Mouse (Mus musculus) forebrain, embryonic 14.5 days (tissue): Measurements from ENCODE around the gene C730034F03Rik. TPM values are rescaled to one million over a fixed set of nuclear protein-coding genes. Genes with fewer than 3 reads are reported as not detected.

Experiments used
- ATAC-seq: fragments of 200-750 bp; cut with Nextera tagmentation; 2 replicates; pipeline ENCODE4 v1.8.0; 2017; ENCODE audit warnings: mild to moderate bottlenecking, moderate library complexity
- DNase-seq: peaks from one replicate; pipeline ENCODE4 v3.0.0-alpha.2; 2015; ENCODE audit warnings: low spot score
- H3K27ac ChIP-seq: fragments of 300-500 bp; sonication (generic); 2 replicates; pipeline ENCODE4 v1.5.1; 2014; ENCODE audit warnings: low read depth, mild to moderate bottlenecking, control low read depth, low read length, moderate library complexity
- H3K27me3 ChIP-seq: fragments of 300-500 bp; sonication (generic); replicated peaks from 2 replicates; pipeline ENCODE4 v1.6.1; 2014; ENCODE audit warnings: low read length, control low read depth, mixed read lengths; ENCODE audit not compliant: control insufficient read depth, insufficient read depth
- H3K36me3 ChIP-seq: fragments of 300-500 bp; sonication (generic); 2 replicates; pipeline ENCODE4 v1.6.1; 2014; ENCODE audit warnings: low read length, control low read depth; ENCODE audit not compliant: control insufficient read depth, insufficient read depth
- H3K4me1 ChIP-seq: fragments of 300-500 bp; sonication (generic); 2 replicates; pipeline ENCODE4 v1.6.1; 2014; ENCODE audit warnings: antibody characterized with exemption, low read length, control low read depth; ENCODE audit not compliant: control insufficient read depth, insufficient read depth
- H3K4me2 ChIP-seq: fragments of 300-500 bp; sonication (generic); 2 replicates; pipeline ENCODE4 v1.6.1; 2014; ENCODE audit warnings: mild to moderate bottlenecking, control low read depth, low read length
- H3K4me3 ChIP-seq: fragments of 300-500 bp; sonication (generic); 2 replicates; pipeline ENCODE4 v1.5.1; 2014; ENCODE audit warnings: low read depth, low read length, control low read depth
- H3K9ac ChIP-seq: fragments of 300-500 bp; sonication (generic); 2 replicates; pipeline ENCODE4 v1.6.1; 2014; ENCODE audit warnings: mild to moderate bottlenecking, low read length, control low read depth, moderate library complexity
- H3K9me3 ChIP-seq: fragments of 300-500 bp; sonication (generic); replicated peaks from 2 replicates; pipeline ENCODE4 v1.6.1; 2016; ENCODE audit warnings: low read length, control low read depth, mixed read lengths; ENCODE audit not compliant: control insufficient read depth
- WGBS: fragments of 180-500 bp; shearing (Covaris S2); extraction: QIAGEN DNeasy Blood & Tissue Kit; methylation state at CpG from one replicate; pipeline ENCODE4 v1.1.7; 2014; 5-methylcytosine and 5-hydroxymethylcytosine counted together
- polyA plus RNA-seq: library from polyadenylated mRNA; unstranded; fragments of >200 nt; fragmentation: Nextera tagmentation; extraction: Ambion mirVana; gene quantifications from 2 replicates; pipeline ENCODE4 v1.2.1, GENCODE M21; 2014

C730034F03Rik gene
- polyA plus RNA-seq, 1 experiment from 2014 or later, result 1.3 TPM

DNA sequence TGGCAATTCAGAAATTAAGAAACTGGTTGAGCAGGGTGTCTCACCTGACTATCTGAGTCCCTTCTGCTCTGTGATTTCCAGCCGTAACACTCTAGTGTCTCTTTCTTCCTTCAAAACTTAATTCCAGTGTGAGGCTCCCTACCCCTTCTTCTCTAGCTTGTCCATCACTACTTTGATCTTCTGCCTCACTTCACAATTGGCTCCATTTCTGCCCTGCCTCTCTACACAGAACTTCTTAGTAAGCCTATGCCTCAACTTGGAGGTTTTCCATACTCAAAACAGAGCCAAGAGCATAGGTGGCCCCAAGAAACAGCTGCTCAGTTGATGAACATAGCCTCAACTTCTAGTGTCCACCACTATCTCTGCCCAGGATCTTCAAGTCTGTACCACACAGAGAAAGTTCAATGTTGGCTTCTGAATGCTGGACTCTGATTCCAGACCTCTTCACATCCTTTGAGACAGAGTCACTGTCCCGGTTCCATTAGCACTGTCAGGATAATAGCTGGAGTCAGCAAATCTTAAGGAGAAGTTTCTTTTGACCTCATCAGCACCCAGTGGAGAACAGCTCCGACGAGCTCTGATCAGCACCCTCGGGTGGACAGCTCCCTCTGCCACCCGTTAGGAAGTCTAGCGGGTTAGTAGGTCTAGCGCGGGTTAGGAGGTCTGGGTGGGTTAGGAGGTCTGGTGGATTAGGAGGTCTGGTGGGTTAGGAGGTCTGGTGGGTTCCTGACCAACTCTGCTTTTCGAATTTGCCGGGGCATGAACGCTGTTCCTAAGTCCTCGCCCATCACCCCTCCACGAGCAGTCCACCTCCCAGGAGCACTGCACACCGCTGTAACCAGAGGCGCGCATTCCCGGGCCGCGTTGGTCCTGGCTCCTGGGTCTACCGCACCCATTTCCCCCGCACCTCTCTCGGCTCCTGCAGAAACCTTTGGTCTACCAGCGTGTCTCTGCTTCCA lies 23.8 kb downstream of the C730034F03Rik start:
- no peaks in the 10 kb centered on the region for H3K9me3 ChIP-seq
- H3K27me3 ChIP-seq, result no peaks in the 10 kb centered on the region
- WGBS, result 4% methylated on average over 24 of the region's 24 CpGs
- H3K36me3 ChIP-seq, result peaks cover 20% of the 10 kb centered on the region
- peak; percentile 70 for ATAC-seq
- DNase-seq, result peak; percentile 48
- H3K4me1 ChIP-seq, result peaks cover 18% of the 10 kb centered on the region
- peak overlapping the region; percentile 86 for H3K9ac ChIP-seq
- H3K4me2 ChIP-seq, result peak overlapping the region; percentile 76
- H3K27ac ChIP-seq, result peak overlapping the region; percentile 63; the same call in 1 of the 2 replicates
- peak overlapping the region; percentile 76 for H3K4me3 ChIP-seq

DNA sequence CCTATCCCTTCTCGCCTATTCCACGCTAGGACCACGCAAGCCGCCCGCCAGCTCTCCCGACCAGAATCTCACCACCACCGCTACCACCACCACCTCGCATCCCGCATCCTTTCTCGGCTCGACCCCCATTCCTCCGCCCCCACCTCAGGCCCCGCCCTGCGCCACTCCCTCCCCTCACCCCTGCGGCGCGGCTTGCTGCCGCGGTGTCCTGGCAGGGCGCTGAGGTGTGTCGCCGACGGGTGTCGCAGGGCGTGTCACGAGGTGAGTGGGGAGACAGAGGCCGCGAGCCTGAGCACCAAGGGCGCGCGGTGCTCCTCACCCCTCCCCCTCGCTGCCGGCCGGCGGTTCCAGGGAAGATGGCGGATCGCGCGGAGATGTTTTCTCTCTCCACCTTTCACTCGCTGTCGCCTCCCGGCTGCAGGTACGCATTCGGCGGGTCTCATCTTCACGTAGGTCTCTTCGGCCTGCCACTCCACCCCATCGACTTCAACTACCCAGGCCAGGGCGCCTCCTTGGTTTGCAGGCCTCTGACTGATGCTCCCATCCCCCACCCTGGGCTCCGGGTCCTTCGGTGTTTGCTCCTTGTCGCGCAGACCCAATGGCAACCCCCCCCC lies 24.6 kb downstream of the C730034F03Rik start, which contains the start of gene Mapk8ip2:
Gene Mapk8ip2 (plus strand): TSS at position 49 of the 614 bp plus-strand sequence.
- DNase-seq, result peak; percentile 68
- Histone ChIP-seq H3K9me3 (no peaks in the 10 kb centered on the region), H3K4me1 (peaks cover 18% of the 10 kb centered on the region), H3K36me3 (peaks cover 28% of the 10 kb centered on the region), H3K27me3 (no peaks in the 10 kb centered on the region), H3K9ac (peak within 1 kb of the TSS; percentile 86), H3K27ac (peak within 1 kb of the TSS; percentile 63; the same call in 1 of the 2 replicates), H3K4me2 (peak within 1 kb of the TSS; percentile 76), H3K4me3 (peak within 1 kb of the TSS; percentile 76)
- peak; percentile 83 for ATAC-seq
- WGBS, result 0% methylated on average over 50 of the region's 53 CpGs

DNA sequence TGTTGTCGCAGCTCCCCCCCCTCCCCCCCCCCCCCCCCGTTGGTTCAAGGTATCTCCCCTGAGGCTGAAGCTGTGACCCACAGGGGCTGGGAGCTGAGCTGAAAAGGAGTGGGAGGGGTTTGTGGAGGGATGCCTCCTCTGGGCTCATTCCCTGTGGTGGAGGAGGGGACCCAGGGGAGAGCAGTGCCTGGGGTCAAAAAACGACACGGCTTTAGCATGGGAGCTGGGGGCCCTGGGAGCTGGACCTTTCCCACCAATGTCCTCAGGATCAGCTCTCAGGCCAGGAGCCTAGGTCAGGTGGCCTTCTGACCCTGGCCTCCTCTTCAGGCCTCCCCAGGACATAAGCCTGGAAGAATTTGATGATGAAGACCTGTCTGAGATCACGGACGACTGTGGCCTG lies 25.5 kb downstream of the C730034F03Rik start:
- no peaks in the 10 kb centered on the region for H3K27me3 ChIP-seq
- DNase-seq (no peak), ATAC-seq (peak; percentile 33; the same call in 1 of the 2 replicates)
- peak overlapping the region; percentile 86 for H3K9ac ChIP-seq
- H3K4me1 ChIP-seq, result peaks cover 18% of the 10 kb centered on the region
- H3K9me3 ChIP-seq, result no peaks in the 10 kb centered on the region
- peak overlapping the region; percentile 76 for H3K4me3 ChIP-seq
- 12% methylated on average over 6 of the region's 6 CpGs for WGBS
- peaks cover 36% of the 10 kb centered on the region for H3K36me3 ChIP-seq
- H3K27ac ChIP-seq, result no peak overlapping the region; the same call in 1 of the 2 replicates
- H3K4me2 ChIP-seq, result peak overlapping the region; percentile 76

DNA sequence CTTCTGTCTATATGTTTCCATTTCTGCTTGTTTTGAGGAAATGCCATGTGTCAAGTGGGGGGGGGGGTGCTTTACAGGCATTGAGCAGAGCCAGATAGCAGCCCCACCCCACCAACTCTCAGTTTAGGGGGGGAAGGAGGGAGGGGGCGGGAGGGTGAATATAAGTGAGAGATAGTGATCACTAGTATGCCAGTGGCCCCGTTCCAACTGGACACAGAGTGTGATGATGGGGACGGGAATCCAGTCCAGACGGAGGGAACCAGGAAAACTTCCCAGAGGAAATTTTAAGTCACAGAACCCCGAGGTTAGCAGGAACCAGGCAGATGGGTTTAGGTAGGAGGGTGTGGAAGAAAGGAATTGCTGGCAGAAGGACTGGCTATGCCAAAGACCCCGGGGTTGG lies 26.3 kb downstream of the C730034F03Rik start:
- peak overlapping the region; percentile 76 for H3K4me2 ChIP-seq
- no peaks in the 10 kb centered on the region for H3K27me3 ChIP-seq
- DNase-seq (no peak), ATAC-seq (no peak)
- H3K4me1 ChIP-seq, result peaks cover 18% of the 10 kb centered on the region
- peak overlapping the region; percentile 86; the same call in 1 of the 2 replicates for H3K9ac ChIP-seq
- H3K27ac ChIP-seq, result no peak overlapping the region
- H3K36me3 ChIP-seq, result peaks cover 43% of the 10 kb centered on the region
- H3K4me3 ChIP-seq, result peak overlapping the region; percentile 76
- WGBS, result 87% methylated on average over 6 of the region's 6 CpGs
- no peaks in the 10 kb centered on the region for H3K9me3 ChIP-seq

DNA sequence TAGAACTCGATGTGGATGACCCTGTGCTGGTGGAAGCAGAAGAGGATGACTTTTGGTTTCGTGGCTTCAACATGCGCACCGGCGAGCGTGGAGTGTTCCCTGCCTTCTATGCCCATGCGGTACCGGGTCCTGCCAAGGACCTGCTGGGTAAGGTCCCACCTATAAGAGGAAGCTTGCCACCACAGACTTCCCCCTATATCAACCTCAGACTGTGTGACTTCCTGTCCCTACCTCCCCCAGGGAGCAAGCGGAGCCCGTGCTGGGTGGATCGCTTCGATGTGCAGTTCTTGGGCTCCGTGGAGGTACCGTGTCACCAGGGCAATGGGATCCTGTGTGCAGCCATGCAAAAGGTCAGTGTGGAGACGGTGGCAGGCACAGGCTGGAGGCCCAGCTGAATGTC lies 29.6 kb downstream of the C730034F03Rik start:
- Histone ChIP-seq H3K36me3 (peaks cover 62% of the 10 kb centered on the region), H3K27me3 (no peaks in the 10 kb centered on the region), H3K27ac (no peak overlapping the region), H3K4me1 (peaks cover 10% of the 10 kb centered on the region), H3K4me3 (no peak overlapping the region), H3K4me2 (no peak overlapping the region), H3K9ac (no peak overlapping the region), H3K9me3 (no peaks in the 10 kb centered on the region)
- no peak for ATAC-seq
- WGBS, result 97% methylated on average over 15 of the region's 15 CpGs
- DNase-seq, result no peak

DNA sequence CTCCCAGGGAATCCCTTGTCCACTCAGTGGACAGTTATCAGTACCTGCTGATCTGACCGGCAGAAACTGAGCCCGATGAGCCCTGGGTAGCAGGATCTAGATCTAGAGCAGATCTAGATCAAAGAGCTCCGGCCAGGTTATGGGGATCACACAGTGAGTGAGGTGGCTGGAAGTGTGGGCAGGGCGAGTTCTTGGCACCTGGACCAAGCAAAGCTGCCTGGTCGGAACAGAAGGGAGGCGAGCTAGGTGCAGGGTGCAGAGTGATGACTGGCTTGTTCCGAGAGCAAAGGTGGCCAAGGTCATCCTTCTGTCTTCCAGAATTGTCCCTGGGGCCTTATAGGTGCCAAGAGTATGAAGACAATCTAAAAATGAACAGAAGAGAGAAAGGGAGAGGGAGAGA lies 30.4 kb downstream of the C730034F03Rik start:
- 93% methylated on average over 7 of the region's 7 CpGs for WGBS
- Histone ChIP-seq H3K36me3 (peaks cover 62% of the 10 kb centered on the region), H3K4me1 (peaks cover 9% of the 10 kb centered on the region), H3K4me2 (no peak overlapping the region), H3K9ac (no peak overlapping the region), H3K4me3 (no peak overlapping the region), H3K27me3 (no peaks in the 10 kb centered on the region), H3K9me3 (no peaks in the 10 kb centered on the region), H3K27ac (no peak overlapping the region)
- ATAC-seq, result no peak
- DNase-seq, result no peak

DNA sequence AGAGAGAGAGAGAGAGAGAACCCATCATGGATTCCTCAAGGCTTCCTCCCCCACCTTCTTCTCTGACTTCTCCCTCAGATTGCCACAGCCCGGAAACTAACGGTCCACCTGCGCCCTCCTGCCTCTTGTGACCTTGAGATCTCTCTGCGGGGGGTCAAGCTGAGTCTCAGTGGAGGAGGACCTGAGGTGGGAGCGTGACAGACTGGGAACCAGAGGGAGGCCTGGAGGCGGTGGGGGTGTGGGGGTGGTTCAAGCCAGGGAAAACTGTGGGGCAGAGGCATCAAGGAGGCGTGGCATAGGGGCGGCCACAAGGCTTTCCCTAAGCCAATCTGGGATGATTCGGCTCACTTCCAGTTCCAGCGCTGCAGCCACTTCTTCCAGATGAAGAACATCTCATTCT lies 30.9 kb downstream of the C730034F03Rik start:
- Histone ChIP-seq H3K4me1 (peaks cover 4% of the 10 kb centered on the region), H3K27me3 (no peaks in the 10 kb centered on the region), H3K4me3 (no peak overlapping the region), H3K27ac (no peak overlapping the region), H3K36me3 (peaks cover 62% of the 10 kb centered on the region), H3K9ac (no peak overlapping the region), H3K4me2 (no peak overlapping the region), H3K9me3 (no peaks in the 10 kb centered on the region)
- DNase-seq (no peak), ATAC-seq (no peak)
- 81% methylated on average over 10 of the region's 10 CpGs for WGBS

DNA sequence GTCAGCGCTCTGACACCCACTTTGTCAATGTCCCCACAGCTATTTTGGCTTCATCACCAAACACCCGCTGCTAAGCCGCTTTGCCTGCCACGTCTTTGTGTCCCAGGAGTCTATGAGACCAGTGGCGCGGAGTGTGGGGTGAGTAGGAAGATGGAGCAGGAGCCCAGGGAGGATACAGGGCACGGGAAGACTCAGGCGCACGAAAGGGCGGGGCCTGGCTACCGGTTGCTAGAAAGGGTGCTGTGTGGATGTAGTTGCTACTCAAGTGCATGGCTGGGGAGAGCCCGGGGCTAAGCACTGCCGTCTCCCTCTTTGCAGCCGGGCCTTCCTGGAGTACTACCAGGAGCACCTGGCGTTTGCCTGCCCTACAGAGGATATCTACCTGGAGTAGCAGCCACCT lies 31.9 kb downstream of the C730034F03Rik start:
- Histone ChIP-seq H3K27me3 (no peaks in the 10 kb centered on the region), H3K9ac (no peak overlapping the region), H3K27ac (no peak overlapping the region), H3K4me3 (no peak overlapping the region), H3K9me3 (no peaks in the 10 kb centered on the region), H3K36me3 (peaks cover 61% of the 10 kb centered on the region), H3K4me2 (no peak overlapping the region), H3K4me1 (no peaks in the 10 kb centered on the region)
- ATAC-seq, result no peak
- WGBS, result 88% methylated on average over 15 of the region's 15 CpGs
- no peak for DNase-seq
